Mouse (Mus musculus): Measurements from ENCODE around the gene Ifna2. TPM values are rescaled to one million over a fixed set of nuclear protein-coding genes. Genes with fewer than 3 reads are reported as not detected.

The Ifna2 gene
- not detected in 2 replicates for polyA plus RNA-seq (2015; fragmentation: Nextera tagmentation; extraction: Ambion mirVana)

DNA sequence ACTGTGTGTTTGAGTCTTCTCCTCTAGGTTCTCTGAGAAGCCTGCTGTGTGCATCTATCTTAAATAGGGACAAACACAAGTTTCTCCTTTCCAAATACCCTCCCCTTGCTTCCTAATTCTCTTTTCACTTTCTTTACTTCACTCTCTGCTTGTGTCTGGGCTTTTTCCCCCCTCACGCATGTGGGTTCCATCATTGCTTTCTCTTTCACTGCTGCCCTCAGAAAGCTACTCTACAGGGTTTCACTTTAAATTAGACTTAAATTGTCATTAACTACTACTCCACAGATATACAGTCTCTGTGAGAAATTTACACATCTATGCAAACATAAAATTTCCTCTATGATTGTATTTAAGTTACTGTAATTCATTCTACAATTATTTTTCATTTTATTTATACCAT, at the start of gene Ifna2:
Gene Ifna2 (minus strand): TSS at position 101 of the 400 bp plus-strand sequence.
- no peak within 1 kb of the TSS for H3K4me2 ChIP-seq
- no peak for ATAC-seq (replicated peaks)
- no peaks in the 10 kb centered on the region for H3K27me3 ChIP-seq (replicated peaks)
- no peak within 1 kb of the TSS for H3K4me3 ChIP-seq
- no peak within 1 kb of the TSS for H3K9ac ChIP-seq
- 94% methylated on average over 1 of the region's 1 CpGs for WGBS
- H3K9me3 ChIP-seq: no peaks in the 10 kb centered on the region
- no peak within 1 kb of the TSS for H3K27ac ChIP-seq
- no peaks in the 10 kb centered on the region for H3K36me3 ChIP-seq (replicated peaks)
- no peaks in the 10 kb centered on the region for H3K4me1 ChIP-seq

DNA sequence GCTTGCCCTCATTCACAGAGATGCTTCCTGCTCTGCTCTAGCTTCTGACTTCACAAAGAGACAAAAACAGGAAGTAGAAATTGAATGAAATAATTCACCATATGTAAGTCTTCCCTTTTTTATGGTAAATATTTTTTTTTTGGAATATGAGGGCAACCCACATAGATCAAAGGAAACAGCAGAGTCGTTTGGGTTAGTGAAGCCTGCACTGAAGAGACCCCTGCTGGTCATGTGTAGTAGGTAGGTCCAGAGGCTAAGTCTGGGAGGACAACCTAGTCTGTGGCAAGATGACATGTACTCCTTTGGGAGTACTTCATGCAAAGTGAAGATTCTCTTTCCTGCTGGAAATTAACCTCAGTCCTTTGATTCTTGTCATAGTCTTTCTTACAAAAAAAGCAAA, 43.6 kb upstream of the Ifna2 start:
- H3K4me2 ChIP-seq: no peak overlapping the region
- H3K9ac ChIP-seq: no peak overlapping the region
- no peaks in the 10 kb centered on the region for H3K4me1 ChIP-seq
- 0% methylated on average over 1 of the region's 1 CpGs for WGBS
- H3K36me3 ChIP-seq (replicated peaks): no peaks in the 10 kb centered on the region
- H3K4me3 ChIP-seq: no peak overlapping the region
- H3K27ac ChIP-seq: no peak overlapping the region
- no peaks in the 10 kb centered on the region for H3K9me3 ChIP-seq
- ATAC-seq (replicated peaks): no peak
- H3K27me3 ChIP-seq (replicated peaks): no peaks in the 10 kb centered on the region

DNA sequence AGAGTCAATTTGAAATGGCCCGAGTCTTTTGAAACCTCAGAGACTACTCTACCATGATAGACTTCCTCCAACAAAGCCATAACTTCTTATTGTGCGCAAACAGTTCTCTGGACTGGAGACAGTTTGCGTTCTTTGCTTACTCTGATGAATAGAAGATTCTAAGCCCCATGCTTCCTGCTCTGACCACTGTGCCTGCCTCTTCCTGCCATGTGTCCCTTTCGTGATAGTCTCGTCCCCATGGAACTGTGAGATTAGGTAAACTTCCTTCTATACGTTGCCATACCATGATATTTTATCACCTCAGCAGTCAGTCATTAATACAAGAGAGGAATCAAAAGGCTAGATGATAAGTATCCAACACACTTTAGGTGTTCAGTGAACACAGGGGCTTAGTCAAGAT, 43.0 kb upstream of the Ifna2 start:
- Histone ChIP-seq H3K9ac (no peak overlapping the region), H3K36me3 (replicated peaks) (no peaks in the 10 kb centered on the region), H3K27me3 (replicated peaks) (no peaks in the 10 kb centered on the region), H3K9me3 (no peaks in the 10 kb centered on the region), H3K4me3 (no peak overlapping the region), H3K4me2 (no peak overlapping the region), H3K27ac (no peak overlapping the region), H3K4me1 (no peaks in the 10 kb centered on the region)
- 87% methylated on average over 6 of the region's 6 CpGs for WGBS
- ATAC-seq (replicated peaks): no peak

DNA sequence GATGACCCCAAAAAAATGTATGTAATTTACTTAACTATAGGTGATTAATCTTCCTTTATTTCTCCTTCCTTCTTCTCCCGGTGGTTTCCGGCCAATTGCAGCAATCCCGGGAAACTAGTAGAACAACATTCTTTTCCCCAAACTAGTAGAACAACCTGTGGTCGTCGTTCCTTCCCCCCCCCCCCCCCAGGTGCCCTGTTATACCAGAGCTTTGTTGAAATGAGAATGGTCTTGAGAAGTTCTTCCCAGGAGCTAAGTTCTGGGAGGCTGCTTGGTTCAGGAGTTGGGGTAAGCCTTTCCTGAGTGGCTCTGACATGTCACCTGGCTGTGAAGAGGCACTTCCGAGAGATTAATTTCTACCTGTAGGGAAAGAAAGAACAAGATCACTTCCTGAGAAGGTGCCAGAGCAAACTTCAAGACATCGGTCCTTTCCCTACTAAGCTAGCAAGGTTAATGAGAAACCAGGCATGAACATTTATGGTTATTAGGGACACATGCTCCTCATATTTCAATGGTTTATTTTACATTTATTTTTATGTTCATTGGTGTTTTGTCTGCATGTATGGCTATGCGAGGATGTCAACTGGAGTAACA, 39.9 kb upstream of the Ifna2 start:
- Histone ChIP-seq H3K9ac (no peak overlapping the region), H3K9me3 (no peaks in the 10 kb centered on the region), H3K4me2 (no peak overlapping the region), H3K36me3 (replicated peaks) (0 out of 2 replicates have a peak, but pooled peaks cover 3% of the 10 kb centered on the region), H3K27ac (no peak overlapping the region), H3K27me3 (replicated peaks) (no peaks in the 10 kb centered on the region), H3K4me1 (peaks cover 27% of the 10 kb centered on the region), H3K4me3 (no peak overlapping the region)
- WGBS: 70% methylated on average over 8 of the region's 8 CpGs
- ATAC-seq (replicated peaks): no peak

DNA sequence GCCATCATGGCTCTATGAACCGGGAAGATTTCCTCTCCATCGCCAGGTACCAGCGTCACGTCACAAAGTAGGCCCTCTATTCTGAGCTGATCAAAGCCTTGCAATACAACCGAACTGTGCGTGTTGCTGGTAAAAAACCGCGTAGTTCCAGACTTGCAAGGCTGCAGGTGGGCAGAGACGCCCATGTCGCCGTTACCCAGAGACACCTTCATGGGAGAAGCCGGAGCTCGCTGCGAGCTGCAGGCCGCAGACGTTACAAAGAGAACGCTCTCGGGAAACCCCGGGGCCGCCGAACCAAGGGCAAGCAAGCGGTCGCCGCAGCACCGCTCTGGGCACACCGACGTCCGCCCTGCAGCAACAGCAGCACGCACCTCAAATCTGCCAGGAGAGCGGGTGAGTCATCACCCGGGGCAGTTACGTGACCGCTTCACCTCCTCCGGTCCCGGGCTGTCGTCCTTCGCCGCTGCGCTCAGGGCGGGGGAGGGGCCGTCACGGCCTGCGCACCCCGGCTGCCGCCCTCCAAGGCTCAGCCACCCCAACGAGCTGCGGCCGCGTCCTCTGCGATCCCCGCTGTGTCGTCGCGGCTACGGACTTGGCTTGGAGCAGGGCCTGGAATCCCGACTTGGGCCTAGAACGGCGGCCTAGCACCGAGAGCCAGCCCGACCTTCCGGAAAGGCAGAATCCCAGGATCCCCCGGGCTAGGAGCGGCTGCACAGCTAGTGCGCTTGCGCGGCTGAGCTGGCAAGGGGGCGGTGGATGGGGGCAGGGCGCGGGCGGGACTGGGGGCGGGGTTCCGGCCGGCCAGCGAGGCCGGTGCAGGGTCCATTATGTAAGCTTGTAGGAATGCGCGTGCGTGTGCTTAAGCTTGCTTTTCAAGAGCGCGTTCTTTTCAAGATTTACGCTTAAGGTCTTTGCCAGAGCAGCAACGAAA, 38.3 kb upstream of the Ifna2 start, which contains the start of the genes Gm26566 and Klhl9:
Gene Gm26566 (plus strand): TSS at position 15 of the 931 bp plus-strand sequence.
Gene Klhl9 (minus strand): TSS at position 675 of the 931 bp plus-strand sequence.
- Histone ChIP-seq H3K27me3 (replicated peaks) (no peaks in the 10 kb centered on the region), H3K4me3 (peak within 1 kb of the TSS; percentile 98), H3K4me1 (peaks cover 35% of the 10 kb centered on the region), H3K9me3 (no peaks in the 10 kb centered on the region), H3K9ac (peak within 1 kb of the TSS; percentile 99), H3K36me3 (replicated peaks) (0 out of 2 replicates have a peak, but pooled peaks cover 3% of the 10 kb centered on the region), H3K27ac (peak within 1 kb of the TSS; percentile 98), H3K4me2 (peak within 1 kb of the TSS; percentile 51)
- peak; percentile 99 for ATAC-seq (replicated peaks)
- WGBS: under 1% methylated on average over 81 of the region's 82 CpGs

DNA sequence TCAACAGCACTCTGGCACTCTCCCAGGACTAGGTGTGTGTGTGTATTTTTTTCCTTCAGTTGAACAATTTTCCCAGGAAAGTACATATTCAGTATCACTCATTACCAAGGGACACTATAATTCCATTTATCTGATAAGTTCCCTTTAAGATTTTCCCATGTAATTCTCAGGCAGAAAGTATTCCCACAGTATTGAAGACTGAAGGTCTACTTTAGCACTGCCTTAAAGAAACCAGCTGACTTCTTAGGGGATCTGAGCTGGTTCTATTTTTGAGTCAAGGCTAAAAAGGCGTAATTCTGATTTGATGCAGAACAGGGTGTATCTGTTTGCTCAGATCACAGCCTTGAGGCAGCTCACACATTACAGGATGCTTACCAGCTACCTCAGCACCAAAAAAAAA, 35.0 kb upstream of the Ifna2 start:
- no peaks in the 10 kb centered on the region for H3K9me3 ChIP-seq
- peaks cover 9% of the 10 kb centered on the region; the same call in 1 of the 2 replicates for H3K36me3 ChIP-seq (replicated peaks)
- H3K4me3 ChIP-seq: peak overlapping the region; percentile 27
- H3K9ac ChIP-seq: no peak overlapping the region
- ATAC-seq (replicated peaks): no peak
- H3K4me1 ChIP-seq: peaks cover 35% of the 10 kb centered on the region
- WGBS: 45% methylated on average over 1 of the region's 1 CpGs
- no peaks in the 10 kb centered on the region for H3K27me3 ChIP-seq (replicated peaks)
- H3K27ac ChIP-seq: no peak overlapping the region
- peak overlapping the region; percentile 53 for H3K4me2 ChIP-seq

DNA sequence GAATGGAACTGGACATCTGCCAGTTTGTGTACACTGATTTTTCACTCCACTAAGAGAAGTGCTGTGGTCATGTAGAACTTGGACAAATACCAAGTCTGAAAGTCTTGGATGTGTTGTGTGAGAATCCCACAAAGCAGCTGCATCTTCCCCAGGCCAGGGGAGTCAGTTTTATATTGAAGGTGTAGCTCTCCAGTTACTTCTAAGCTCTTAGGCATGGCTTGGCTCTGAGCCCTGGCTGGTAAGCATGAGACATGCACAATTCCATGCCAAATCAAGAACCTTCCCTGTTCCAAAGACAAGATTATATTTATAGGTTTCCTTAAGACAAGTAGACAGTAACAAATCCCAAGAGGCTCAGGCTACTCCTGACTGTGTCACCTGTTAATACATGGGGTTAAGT, 31.3 kb upstream of the Ifna2 start:
- no peak overlapping the region for H3K27ac ChIP-seq
- H3K9me3 ChIP-seq: no peaks in the 10 kb centered on the region
- H3K9ac ChIP-seq: no peak overlapping the region
- H3K4me1 ChIP-seq: peaks cover 19% of the 10 kb centered on the region
- ATAC-seq (replicated peaks): no peak
- no peaks in the 10 kb centered on the region for H3K27me3 ChIP-seq (replicated peaks)
- no peak overlapping the region for H3K4me2 ChIP-seq
- peaks cover 10% of the 10 kb centered on the region; the same call in 1 of the 2 replicates for H3K36me3 ChIP-seq (replicated peaks)
- no peak overlapping the region for H3K4me3 ChIP-seq

DNA sequence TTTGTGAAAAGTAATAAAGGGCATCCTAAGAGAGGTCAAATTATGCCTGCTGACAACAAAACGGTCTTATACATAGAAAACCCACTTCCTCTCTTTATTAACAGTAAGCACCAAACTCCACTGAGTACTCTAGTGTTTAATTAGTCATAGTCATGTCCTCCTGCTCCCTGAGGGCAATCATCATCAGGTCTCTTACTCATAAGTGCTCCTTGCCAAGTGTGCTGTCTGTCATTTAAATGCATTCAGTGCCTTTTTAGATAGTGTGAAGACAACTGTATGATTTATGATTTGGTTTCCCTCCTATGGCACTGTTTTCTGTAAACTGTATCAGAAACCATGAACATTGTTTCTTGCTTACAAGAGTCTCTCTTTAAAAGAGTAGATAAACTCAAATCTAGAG, 30.6 kb upstream of the Ifna2 start:
- no peak overlapping the region for H3K27ac ChIP-seq
- WGBS: 88% methylated on average over 1 of the region's 1 CpGs
- H3K4me2 ChIP-seq: no peak overlapping the region
- H3K4me1 ChIP-seq: peaks cover 13% of the 10 kb centered on the region
- ATAC-seq (replicated peaks): no peak
- peaks cover 10% of the 10 kb centered on the region; the same call in 1 of the 2 replicates for H3K36me3 ChIP-seq (replicated peaks)
- H3K4me3 ChIP-seq: no peak overlapping the region
- no peaks in the 10 kb centered on the region for H3K9me3 ChIP-seq
- no peak overlapping the region for H3K9ac ChIP-seq
- H3K27me3 ChIP-seq (replicated peaks): no peaks in the 10 kb centered on the region

DNA sequence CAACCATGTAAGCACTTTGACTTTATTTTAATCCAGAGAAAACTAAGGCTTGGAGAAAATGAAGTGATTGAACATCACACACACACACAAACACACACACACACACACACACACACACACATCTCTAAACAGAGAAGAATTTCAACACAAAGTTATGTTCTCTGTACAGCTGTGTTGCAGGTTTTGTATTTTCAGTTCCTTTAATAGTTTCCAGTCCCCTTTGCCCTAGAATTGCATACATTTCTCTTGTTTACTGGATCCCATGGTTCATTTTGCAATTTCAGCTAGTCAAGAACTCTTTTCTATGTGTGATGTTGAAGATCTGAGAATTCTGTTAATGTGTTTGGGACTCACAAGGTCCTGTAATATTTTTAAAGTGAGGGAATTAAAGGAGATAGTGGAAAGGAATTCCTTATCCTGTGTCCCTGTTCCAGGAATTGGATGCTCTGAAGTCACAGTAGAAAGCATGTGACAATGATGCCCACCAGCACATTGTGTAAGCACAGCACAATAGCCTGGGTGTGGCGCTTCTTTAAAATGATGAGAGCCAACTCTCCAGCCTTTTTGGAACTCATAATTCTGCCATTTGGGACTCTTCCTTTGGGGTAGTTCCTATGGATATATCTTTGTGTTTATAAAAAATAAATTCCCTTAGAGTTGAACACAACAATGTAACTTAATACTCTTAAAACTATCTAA, 23.6 kb upstream of the Ifna2 start:
- Histone ChIP-seq H3K4me1 (no peaks in the 10 kb centered on the region), H3K27me3 (replicated peaks) (no peaks in the 10 kb centered on the region), H3K27ac (no peak overlapping the region), H3K9ac (no peak overlapping the region), H3K4me2 (no peak overlapping the region), H3K36me3 (replicated peaks) (no peaks in the 10 kb centered on the region), H3K4me3 (no peak overlapping the region), H3K9me3 (no peaks in the 10 kb centered on the region)
- WGBS: 83% methylated on average over 1 of the region's 1 CpGs
- ATAC-seq (replicated peaks): no peak

DNA sequence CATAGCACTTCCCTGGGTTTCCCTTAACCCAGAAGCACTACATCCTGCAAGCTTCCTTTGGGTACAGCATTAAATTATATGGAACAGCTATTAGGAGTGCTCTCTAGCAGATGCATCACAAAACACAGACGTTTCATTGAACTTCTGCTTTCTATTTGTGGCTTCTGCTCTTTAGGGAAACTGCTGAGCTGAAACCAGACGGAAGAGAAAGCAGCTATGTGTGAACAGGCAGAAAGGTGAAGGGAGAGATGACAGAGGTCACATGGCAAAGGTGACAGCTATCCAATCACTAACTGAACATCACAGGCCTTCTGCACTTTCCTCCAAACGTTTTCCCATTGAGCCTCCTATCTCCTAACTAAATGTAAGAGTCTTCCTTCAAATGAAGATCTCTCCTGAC, 22.2 kb upstream of the Ifna2 start:
- no peak for ATAC-seq (replicated peaks)
- 54% methylated on average over 3 of the region's 3 CpGs for WGBS
- Histone ChIP-seq H3K4me2 (no peak overlapping the region), H3K9ac (no peak overlapping the region), H3K9me3 (no peaks in the 10 kb centered on the region), H3K27ac (no peak overlapping the region), H3K36me3 (replicated peaks) (no peaks in the 10 kb centered on the region), H3K27me3 (replicated peaks) (no peaks in the 10 kb centered on the region), H3K4me1 (no peaks in the 10 kb centered on the region), H3K4me3 (no peak overlapping the region)

DNA sequence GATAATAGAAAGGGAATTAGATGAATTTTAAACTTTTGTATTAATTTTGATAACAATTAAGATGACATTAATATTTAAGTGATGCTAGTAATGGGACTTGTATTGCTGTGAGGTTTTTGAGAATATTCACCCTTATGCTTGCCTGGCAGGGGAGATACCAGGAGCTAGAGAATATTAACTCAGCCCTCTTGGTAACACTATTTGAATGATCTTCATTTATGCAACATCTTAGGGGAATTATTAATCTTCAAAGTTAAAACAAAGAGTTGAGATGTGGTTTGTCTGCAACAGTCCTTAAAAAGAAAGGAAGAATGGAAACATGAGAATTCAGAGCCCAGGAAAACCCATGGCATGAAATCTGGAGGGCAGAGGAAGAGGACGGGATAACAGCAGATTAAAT, 15.6 kb upstream of the Ifna2 start:
- H3K36me3 ChIP-seq (replicated peaks): no peaks in the 10 kb centered on the region
- WGBS: 81% methylated on average over 1 of the region's 1 CpGs
- H3K27ac ChIP-seq: no peak overlapping the region
- no peak overlapping the region for H3K4me2 ChIP-seq
- no peaks in the 10 kb centered on the region for H3K27me3 ChIP-seq (replicated peaks)
- H3K4me1 ChIP-seq: no peaks in the 10 kb centered on the region
- no peaks in the 10 kb centered on the region for H3K9me3 ChIP-seq
- ATAC-seq (replicated peaks): no peak
- no peak overlapping the region for H3K9ac ChIP-seq
- H3K4me3 ChIP-seq: no peak overlapping the region

DNA sequence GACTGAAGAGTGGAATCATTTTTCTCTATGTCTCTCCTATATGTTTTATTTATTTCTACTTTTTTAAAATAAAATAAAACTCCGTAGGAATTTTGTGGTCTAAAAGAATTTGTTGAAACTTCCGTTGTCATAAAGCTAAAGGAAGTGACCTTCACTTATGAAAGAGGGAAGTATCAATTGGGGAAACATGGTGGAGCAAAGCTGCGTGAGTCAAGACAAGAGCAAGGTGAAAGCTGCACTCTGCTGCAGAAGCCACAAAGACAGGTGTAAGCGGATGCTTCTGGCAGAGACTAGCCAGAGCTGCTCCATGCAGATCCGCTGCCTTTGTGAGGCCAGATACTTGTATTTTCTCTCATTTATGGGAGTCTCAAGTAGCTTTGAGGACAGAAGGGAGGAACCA, 15.1 kb upstream of the Ifna2 start:
- no peak overlapping the region for H3K4me2 ChIP-seq
- no peaks in the 10 kb centered on the region for H3K4me1 ChIP-seq
- H3K27me3 ChIP-seq (replicated peaks): no peaks in the 10 kb centered on the region
- H3K9me3 ChIP-seq: no peaks in the 10 kb centered on the region
- no peak overlapping the region for H3K27ac ChIP-seq
- no peaks in the 10 kb centered on the region for H3K36me3 ChIP-seq (replicated peaks)
- no peak overlapping the region for H3K4me3 ChIP-seq
- ATAC-seq (replicated peaks): no peak
- no peak overlapping the region for H3K9ac ChIP-seq
- WGBS: 85% methylated on average over 5 of the region's 5 CpGs

Measured in midbrain, embryonic 15.5 days (tissue).